ENCODE assay signal across 8 mouse cellular contexts in genomic region chr17:13760675-13761178, GRCm38 (mm10). TPM values are rescaled to one million over a fixed set of nuclear protein-coding genes. Genes with fewer than 3 reads are reported as not detected.
DNase-seq lines count a peak whose midpoint lies in the region; ATAC-seq and TF ChIP-seq lines count a peak whose summit lies in the region.

No protein-coding gene starts in this region.

- peaks cover 17% of the 10 kb centered on the region for H3K27me3 ChIP-seq in CH12.LX (replicated peaks)
- H3K27me3 ChIP-seq in forebrain, embryonic 14.5 days (replicated peaks; ENCODE audit: control insufficient read depth, insufficient read depth, low read length): no peaks in the 10 kb centered on the region
- H3K27me3 ChIP-seq in kidney, postnatal 0 days (ENCODE audit: insufficient read depth, low read length): no peaks in the 10 kb centered on the region
- H3K27me3 ChIP-seq in midbrain, postnatal 0 days (ENCODE audit: insufficient read depth, low read length): no peaks in the 10 kb centered on the region

- H3K4me3 ChIP-seq in CH12.LX (replicated peaks in 1 of 3; ENCODE audit: low read depth in 2 of 3, low read length in 2 of 3, poor library complexity in 1 of 3): peak overlapping the region; percentile 32 to 85 (median 63)
- peak overlapping the region; percentile 99 for H3K4me3 ChIP-seq in forebrain, embryonic 14.5 days (ENCODE audit: low read depth, low read length)
- H3K4me3 ChIP-seq in kidney, postnatal 0 days (replicated peaks; ENCODE audit: low read depth, low read length): peak overlapping the region; percentile 79
- peak overlapping the region; percentile 96 for H3K4me3 ChIP-seq in midbrain, postnatal 0 days (ENCODE audit: low read depth, low read length)

- no peaks in the 10 kb centered on the region for H3K36me3 ChIP-seq in CH12.LX (replicated peaks in 1 of 2; ENCODE audit: control insufficient read depth in 1 of 2, insufficient read depth in 1 of 2, low read length in 1 of 2)
- H3K36me3 ChIP-seq in forebrain, embryonic 14.5 days (ENCODE audit: control insufficient read depth, insufficient read depth, low read length): no peaks in the 10 kb centered on the region
- no peaks in the 10 kb centered on the region for H3K36me3 ChIP-seq in kidney, postnatal 0 days (ENCODE audit: insufficient read depth, low read length)
- H3K36me3 ChIP-seq in midbrain, postnatal 0 days (ENCODE audit: insufficient read depth, low read length): no peaks in the 10 kb centered on the region

- H3K4me2 ChIP-seq in CH12.LX (ENCODE audit: insufficient read depth, low read depth, poor library complexity, severe bottlenecking): peak overlapping the region; percentile 96
- peak overlapping the region; percentile 93 for H3K4me2 ChIP-seq in forebrain, embryonic 14.5 days (ENCODE audit: low read length)
- peak overlapping the region; percentile 98 for H3K4me2 ChIP-seq in kidney, postnatal 0 days (ENCODE audit: low read length)
- H3K4me2 ChIP-seq in midbrain, postnatal 0 days (ENCODE audit: low read depth, low read length, poor library complexity, severe bottlenecking): peak overlapping the region; percentile 81

- peak; percentile 37 for ATAC-seq in forebrain, embryonic 14.5 days
- peak; percentile 62 for ATAC-seq in kidney, postnatal 0 days (replicated peaks; ENCODE audit: low FRiP score, low read depth)
- peak; percentile 13 for ATAC-seq in midbrain, postnatal 0 days (ENCODE audit: low FRiP score)

- H3K79me2 ChIP-seq in CH12.LX (replicated peaks; ENCODE audit: control insufficient read depth, extremely low read depth, insufficient read depth, poor library complexity, severe bottlenecking): 0 out of 2 replicates have a peak, but pooled peaks cover 2% of the 10 kb centered on the region

- TF ChIP-seq EP300 in CH12.LX (IDR thresholded peaks at IDR 0.05; ENCODE audit: low read length): no peak

- WGBS in forebrain, embryonic 14.5 days: 0% methylated on average over 31 of the region's 72 CpGs
- WGBS in kidney, postnatal 0 days: 0% methylated on average over 22 of the region's 72 CpGs
- WGBS in midbrain, postnatal 0 days: 1% methylated on average over 30 of the region's 72 CpGs

- H3K9ac ChIP-seq in CH12.LX (ENCODE audit: insufficient read depth, low read depth): peak overlapping the region; percentile 71
- H3K9ac ChIP-seq in forebrain, embryonic 14.5 days (ENCODE audit: low read length): peak overlapping the region; percentile 98
- peak overlapping the region; percentile 92 for H3K9ac ChIP-seq in kidney, postnatal 0 days (ENCODE audit: low read depth, low read length)
- H3K9ac ChIP-seq in midbrain, postnatal 0 days (replicated peaks; ENCODE audit: low read length, poor library complexity, severe bottlenecking): peak overlapping the region; percentile 97

- no peak for TF ChIP-seq POLR2A in CH12.LX (IDR thresholded peaks at IDR 0.05; ENCODE audit: low read depth, low read length)

- peaks cover 6 to 11% of the 10 kb centered on the region in 2 experiments; a peak in 3 of 4 replicates for H3K4me1 ChIP-seq in CH12.LX (ENCODE audit: control insufficient read depth in 1 of 2, insufficient read depth in 2 of 2)
- H3K4me1 ChIP-seq in forebrain, embryonic 14.5 days (ENCODE audit: control insufficient read depth, insufficient read depth, low read length): peaks cover 20% of the 10 kb centered on the region
- 0 out of 2 replicates have a peak, but pooled peaks cover 9% of the 10 kb centered on the region for H3K4me1 ChIP-seq in kidney, postnatal 0 days (replicated peaks; ENCODE audit: insufficient read depth, low read length)
- H3K4me1 ChIP-seq in midbrain, postnatal 0 days (ENCODE audit: insufficient read depth, low read length): peaks cover 8% of the 10 kb centered on the region; the same call in 1 of the 2 replicates

- TF ChIP-seq CTCF in CH12.LX (conservative IDR thresholded peaks at IDR 0.05 in 1 of 2, IDR thresholded peaks at IDR 0.05 in 1 of 2; ENCODE audit: low read depth in 2 of 2, low read length in 2 of 2): no peak
- TF ChIP-seq CTCF in kidney, postnatal 0 days (IDR thresholded peaks at IDR 0.05; ENCODE audit: low read depth): no peak
- TF ChIP-seq CTCF in midbrain, postnatal 0 days (IDR thresholded peaks at IDR 0.05): no peak

- dilution Hi-C loops in CH12.LX (cut with MboI; ENCODE audit: extremely low pct_ligation_motif_present, extremely low pct_unique_long_range_greater_than_20kb, low sequenced_read_pairs): no loop called here

- peaks cover 6% of the 10 kb centered on the region for H3K9me3 ChIP-seq in CH12.LX (replicated peaks; ENCODE audit: low read length)
- H3K9me3 ChIP-seq in forebrain, embryonic 14.5 days (replicated peaks; ENCODE audit: control insufficient read depth, low read length): no peaks in the 10 kb centered on the region
- no peaks in the 10 kb centered on the region for H3K9me3 ChIP-seq in kidney, postnatal 0 days (replicated peaks; ENCODE audit: low read length)
- H3K9me3 ChIP-seq in midbrain, postnatal 0 days (ENCODE audit: low read length): no peaks in the 10 kb centered on the region

- in situ Hi-C loops in CH12.LX (cut with MboI; ENCODE audit: low pct_ligation_motif_present, low pct_unique_long_range_greater_than_20kb, low sequenced_read_pairs): no loop called here

- TF ChIP-seq RAD21 in CH12.LX (IDR thresholded peaks at IDR 0.05; ENCODE audit: low read depth, low read length): no peak

- DNase-seq in gastrocnemius, postnatal 10 days: peak; percentile 22
- DNase-seq in gastrocnemius, adult 18-20 months (ENCODE audit: low spot score): no peak
- DNase-seq in CH12.LX (ENCODE audit: extremely low read depth): no peak
- DNase-seq in forebrain, embryonic 14.5 days (ENCODE audit: low spot score): no peak
- DNase-seq in kidney, postnatal 0 days (ENCODE audit: low spot score): peak; percentile 46
- DNase-seq in midbrain, postnatal 0 days (ENCODE audit: low spot score): peak; percentile 13
- DNase-seq in urinary bladder, adult 2 months (ENCODE audit: low spot score): no peak
- no peak for DNase-seq in adrenal gland, postnatal 10 days

- no peak overlapping the region for H3K27ac ChIP-seq in CH12.LX (ENCODE audit: insufficient read depth, low read depth)
- H3K27ac ChIP-seq in forebrain, embryonic 14.5 days (ENCODE audit: low read depth, low read length): peak overlapping the region; percentile 98
- H3K27ac ChIP-seq in kidney, postnatal 0 days: peak overlapping the region; percentile 92
- peak overlapping the region; percentile 98 for H3K27ac ChIP-seq in midbrain, postnatal 0 days (ENCODE audit: low read depth, low read length)

TF ChIP-seq in CH12.LX, 34 proteins besides CTCF, POLR2A, EP300 and RAD21:
- TF ChIP-seq MEF2A (IDR thresholded peaks at IDR 0.05; ENCODE audit: borderline replicate concordance, low read depth, low read length) (no peak), ZMIZ1 (IDR thresholded peaks at IDR 0.05; ENCODE audit: low read depth, low read length) (no peak), ELF1 (IDR thresholded peaks at IDR 0.05; ENCODE audit: low read depth, low read length) (no peak), IRF4 (IDR thresholded peaks at IDR 0.05; ENCODE audit: low read depth, low read length) (no peak), NELFE (IDR thresholded peaks at IDR 0.05; ENCODE audit: low read depth, low read length) (no peak), CHD2 (IDR thresholded peaks at IDR 0.05; ENCODE audit: low read length) (no peak), MAX (IDR thresholded peaks at IDR 0.05; ENCODE audit: low read length) (no peak), KAT2A (IDR thresholded peaks at IDR 0.05; ENCODE audit: insufficient replicate concordance, low read length) (no peak), SIN3A (IDR thresholded peaks at IDR 0.05; ENCODE audit: low read length) (no peak), ZC3H11A (IDR thresholded peaks at IDR 0.05; ENCODE audit: low read depth, low read length) (no peak), JUND (conservative IDR thresholded peaks at IDR 0.05; ENCODE audit: low read depth, low read length) (no peak), NRF1 (IDR thresholded peaks at IDR 0.05; ENCODE audit: low read depth, low read length) (no peak), RCOR1 (conservative IDR thresholded peaks at IDR 0.05; ENCODE audit: low read depth, low read length) (no peak), MAZ (IDR thresholded peaks at IDR 0.05; ENCODE audit: low read depth, low read length) (no peak), JUN (IDR thresholded peaks at IDR 0.05; ENCODE audit: insufficient read depth, low read depth, low read length) (no peak)

RNA-seq across cellular contexts. Expression of gene Afdn, which starts 0.4 kb away (rescaled TPM):
- total RNA-seq in gastrocnemius, postnatal 10 days (2021): 10 to 100 TPM; 79.9 to 99.8 TPM
- 10 to 100 TPM; 18.3 to 30.2 TPM for total RNA-seq in gastrocnemius, adult 18-20 months (2021)
- total RNA-seq in CH12.LX (2012; rRNA removed): 11.3 and 18.3 TPM in 2 replicates
- 11.5 and 11.9 TPM in 2 replicates for total RNA-seq in CH12.LX (2014; rRNA removed)
- polyA plus RNA-seq in CH12.LX (2012; ENCODE audit: insufficient read length, low read depth): 18.0 and 23.3 TPM in 2 replicates
- polyA plus RNA-seq in forebrain, embryonic 14.5 days (2014; fragmentation: Nextera tagmentation; extraction: Ambion mirVana): 107 and 129 TPM in 2 replicates
- 96.4 and 102 TPM in 2 replicates for polyA plus RNA-seq in kidney, postnatal 0 days (2015; fragmentation: Nextera tagmentation; extraction: Ambion mirVana)
- 100 and 133 TPM in 2 replicates for total RNA-seq in midbrain, postnatal 0 days (2014; rRNA removed)
- 109 and 138 TPM in 2 replicates for polyA plus RNA-seq in midbrain, postnatal 0 days (2015; fragmentation: Nextera tagmentation; extraction: Ambion mirVana)
- polyA plus RNA-seq in urinary bladder, adult 2 months (2012; rRNA removed): 42.2 and 55.3 TPM in 2 replicates
- 100 to 1,000 TPM; 103 to 152 TPM for total RNA-seq in adrenal gland, postnatal 10 days (2021)

RNA-seq across cellular contexts. Expression of gene Tcte2, which starts 0.9 kb away (rescaled TPM):
- 1 to 10 TPM; 1.6 to 2.3 TPM for total RNA-seq in gastrocnemius, postnatal 10 days (2021)
- total RNA-seq in gastrocnemius, adult 18-20 months (2021): 1 to 10 TPM; 1.5 to 1.8 TPM
- total RNA-seq in CH12.LX (2012; rRNA removed) (0.17 TPM in 1 of 2 replicates, not detected in the other), CH12.LX (2014; rRNA removed) (not detected in 2 replicates)
- polyA plus RNA-seq in CH12.LX (2012; ENCODE audit: insufficient read length, low read depth): not detected in 2 replicates
- 16.9 and 21.1 TPM in 2 replicates for polyA plus RNA-seq in forebrain, embryonic 14.5 days (2014; fragmentation: Nextera tagmentation; extraction: Ambion mirVana)
- polyA plus RNA-seq in kidney, postnatal 0 days (2015; fragmentation: Nextera tagmentation; extraction: Ambion mirVana): 3.3 and 4.1 TPM in 2 replicates
- total RNA-seq in midbrain, postnatal 0 days (2014; rRNA removed): 22.2 and 26.6 TPM in 2 replicates
- 8.6 and 10.0 TPM in 2 replicates for polyA plus RNA-seq in midbrain, postnatal 0 days (2015; fragmentation: Nextera tagmentation; extraction: Ambion mirVana)
- 2.9 and 4.4 TPM in 2 replicates for polyA plus RNA-seq in urinary bladder, adult 2 months (2012; rRNA removed)
- 1 to 10 TPM; 2.6 to 4.1 TPM for total RNA-seq in adrenal gland, postnatal 10 days (2021)

Comparison
In these comparisons a context has a peak if more than half of its experiments do, and no peak if none do; other contexts are left out.
1. DNase-seq: peak in gastrocnemius, postnatal 10 days (single experiment), kidney, postnatal 0 days (single experiment) and midbrain, postnatal 0 days (single experiment); none in gastrocnemius, adult 18-20 months (single experiment), CH12.LX (single experiment), forebrain, embryonic 14.5 days (single experiment), urinary bladder, adult 2 months (single experiment) and adrenal gland, postnatal 10 days (single experiment).
2. Peak in every context shown above with its lines, with median percentiles within 50 percentile points of each other: H3K4me2 ChIP-seq, H3K4me3 ChIP-seq, H3K9ac ChIP-seq and ATAC-seq.